8 mouse cellular contexts compared by ENCODE assay signal in the genomic region with DNA sequence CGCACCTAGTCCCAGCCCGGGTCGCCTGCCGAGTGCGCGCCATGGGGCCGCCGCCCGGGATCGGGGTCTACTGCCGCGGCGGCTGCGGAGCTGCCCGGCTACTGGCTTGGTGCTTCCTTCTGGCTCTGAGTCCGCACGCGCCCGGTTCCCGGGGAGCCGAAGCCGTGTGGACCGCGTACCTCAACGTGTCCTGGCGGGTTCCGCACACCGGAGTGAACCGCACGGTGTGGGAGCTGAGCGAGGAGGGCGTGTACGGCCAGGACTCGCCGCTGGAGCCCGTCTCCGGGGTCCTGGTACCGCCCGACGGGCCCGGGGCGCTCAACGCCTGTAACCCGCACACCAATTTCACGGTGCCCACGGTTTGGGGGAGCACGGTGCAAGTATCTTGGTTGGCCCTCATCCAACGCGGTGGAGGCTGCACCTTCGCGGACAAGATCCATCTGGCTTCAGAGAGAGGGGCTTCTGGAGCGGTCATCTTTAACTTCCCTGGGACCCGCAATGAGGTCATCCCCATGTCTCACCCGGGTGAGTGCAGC. TPM values are rescaled to one million over a fixed set of nuclear protein-coding genes. Genes with fewer than 3 reads are reported as not detected.
DNase-seq lines count a peak whose midpoint lies in the region; ATAC-seq and TF ChIP-seq lines count a peak whose summit lies in the region.

No protein-coding gene starts in this region.

- no peaks in the 10 kb centered on the region for H3K4me1 ChIP-seq in ES-E14 (ENCODE audit: control insufficient read depth in 2 of 2, insufficient read depth in 2 of 2, low read length in 2 of 2, poor library complexity in 1 of 2)
- no peaks in the 10 kb centered on the region for H3K4me1 ChIP-seq in embryonic facial prominence, embryonic 11.5 days (ENCODE audit: control insufficient read depth, insufficient read depth, low read length)
- H3K4me1 ChIP-seq in hindbrain, embryonic 13.5 days (replicated peaks), result no peaks in the 10 kb centered on the region
- no peaks in the 10 kb centered on the region for H3K4me1 ChIP-seq in lung, postnatal 0 days (ENCODE audit: insufficient read depth, low read depth, low read length)
- peaks cover 2% of the 10 kb centered on the region for H3K4me1 ChIP-seq in spleen, adult 2 months (ENCODE audit: control insufficient read depth, insufficient read depth, insufficient read length)

- TF ChIP-seq CTCF in lung, postnatal 0 days (IDR thresholded peaks at IDR 0.05), result no peak
- no peak for TF ChIP-seq CTCF in spleen, adult 2 months (IDR thresholded peaks at IDR 0.05; ENCODE audit: extremely low read depth, insufficient read depth, insufficient read length, insufficient replicate concordance)

- intact Hi-C loops in heart, postnatal 25 days (cut with DNase I), result no loop called here

- 10% methylated on average over 47 of the region's 54 CpGs for WGBS in embryonic facial prominence, embryonic 11.5 days
- 13% methylated on average over 50 of the region's 54 CpGs for WGBS in hindbrain, embryonic 13.5 days
- WGBS in lung, postnatal 0 days, result 12% methylated on average over 39 of the region's 54 CpGs
- WGBS in spleen, adult 2 months, result 39% methylated on average over 42 of the region's 54 CpGs

- peak; percentile 36 for ATAC-seq in embryonic facial prominence, embryonic 11.5 days (replicated peaks; ENCODE audit: insufficient number of reproducible peaks, low FRiP score, low TSS enrichment, low read depth)
- ATAC-seq in hindbrain, embryonic 13.5 days (ENCODE audit: low FRiP score), result peak; percentile 90
- ATAC-seq in lung, postnatal 0 days, result peak; percentile 58; the same call in 1 of the 2 replicates

- no peak overlapping the region for H3K27ac ChIP-seq in ES-E14 (ENCODE audit: insufficient read depth, low read depth, low read length, poor library complexity, severe bottlenecking)
- no peak overlapping the region for H3K27ac ChIP-seq in embryonic facial prominence, embryonic 11.5 days (replicated peaks; ENCODE audit: low read depth, low read length)
- no peak overlapping the region for H3K27ac ChIP-seq in hindbrain, embryonic 13.5 days
- H3K27ac ChIP-seq in lung, postnatal 0 days (ENCODE audit: low read length), result no peak overlapping the region
- no peak overlapping the region for H3K27ac ChIP-seq in spleen, adult 2 months (ENCODE audit: insufficient read depth, low read length)

- no peaks in the 10 kb centered on the region for H3K36me3 ChIP-seq in ES-E14 (ENCODE audit: control insufficient read depth, insufficient read depth, low read length, poor library complexity, severe bottlenecking)
- H3K36me3 ChIP-seq in embryonic facial prominence, embryonic 11.5 days (replicated peaks; ENCODE audit: control insufficient read depth, insufficient read depth, low read depth, low read length), result no peaks in the 10 kb centered on the region
- H3K36me3 ChIP-seq in hindbrain, embryonic 13.5 days, result no peaks in the 10 kb centered on the region
- H3K36me3 ChIP-seq in lung, postnatal 0 days (ENCODE audit: insufficient read depth, low read length), result no peaks in the 10 kb centered on the region
- no peaks in the 10 kb centered on the region for H3K36me3 ChIP-seq in spleen, adult 2 months (ENCODE audit: control insufficient read depth, insufficient read depth, low read length)

- peak overlapping the region; percentile 67 to 86 for H3K4me3 ChIP-seq in ES-E14 (ENCODE audit: insufficient read depth in 1 of 2, low read depth in 1 of 2, low read length in 2 of 2, poor library complexity in 1 of 2, severe bottlenecking in 1 of 2)
- H3K4me3 ChIP-seq in embryonic facial prominence, embryonic 11.5 days (ENCODE audit: low read depth, low read length), result peak overlapping the region; percentile 48
- peak overlapping the region; percentile 57 for H3K4me3 ChIP-seq in hindbrain, embryonic 13.5 days
- peak overlapping the region; percentile 46 for H3K4me3 ChIP-seq in lung, postnatal 0 days (ENCODE audit: low read depth, low read length)
- peak overlapping the region; percentile 61; the same call in 1 of the 2 replicates for H3K4me3 ChIP-seq in spleen, adult 2 months (ENCODE audit: extremely low read depth, insufficient read depth, insufficient read length)

- H3K9ac ChIP-seq in ES-E14 (ENCODE audit: insufficient read depth, low read depth, low read length, poor library complexity, severe bottlenecking), result peak overlapping the region; percentile 92
- H3K9ac ChIP-seq in embryonic facial prominence, embryonic 11.5 days (replicated peaks; ENCODE audit: low read length), result peak overlapping the region; percentile 44
- peak overlapping the region; percentile 73 for H3K9ac ChIP-seq in hindbrain, embryonic 13.5 days
- H3K9ac ChIP-seq in lung, postnatal 0 days (replicated peaks; ENCODE audit: low read depth), result no peak overlapping the region; the same call in 1 of the 2 replicates

- DNase-seq in heart, adult 8-10 months (ENCODE audit: low spot score), result peak; percentile 3
- no peak for DNase-seq in heart, postnatal 25 days (ENCODE audit: low spot score)
- no peak for DNase-seq in ES-E14 (ENCODE audit: low read depth, low spot score)
- DNase-seq in embryonic facial prominence, embryonic 11.5 days (ENCODE audit: low spot score), result peak; percentile 3
- no peak for DNase-seq in lung, postnatal 0 days (ENCODE audit: low spot score)
- DNase-seq in spleen, adult 2 months (ENCODE audit: low read depth in 1 of 2, low spot score in 2 of 2), result no peak
- DNase-seq in ovary, postnatal 10 days (ENCODE audit: low spot score), result no peak

- H3K9me3 ChIP-seq in ES-E14 (ENCODE audit: control insufficient read depth, insufficient read depth, low read depth, low read length), result no peaks in the 10 kb centered on the region
- H3K9me3 ChIP-seq in embryonic facial prominence, embryonic 11.5 days (replicated peaks; ENCODE audit: control insufficient read depth, low read length), result no peaks in the 10 kb centered on the region
- H3K9me3 ChIP-seq in hindbrain, embryonic 13.5 days, result no peaks in the 10 kb centered on the region
- H3K9me3 ChIP-seq in lung, postnatal 0 days (ENCODE audit: low read length), result no peaks in the 10 kb centered on the region

- in situ Hi-C loops in ES-E14 (cut with MboI; ENCODE audit: low sequenced_read_pairs in 2 of 2, unreplicated experiment in 2 of 2), result no loop called here

- TF ChIP-seq POLR2A in spleen, adult 2 months (IDR thresholded peaks at IDR 0.05; ENCODE audit: low read depth, low read length), result no peak

- peaks cover 15% of the 10 kb centered on the region; the same call in 1 of the 2 replicates for H3K27me3 ChIP-seq in embryonic facial prominence, embryonic 11.5 days (ENCODE audit: control insufficient read depth, insufficient read depth, low read length)
- H3K27me3 ChIP-seq in hindbrain, embryonic 13.5 days, result peaks cover 33% of the 10 kb centered on the region
- H3K27me3 ChIP-seq in lung, postnatal 0 days (replicated peaks; ENCODE audit: insufficient read depth, low read length), result no peaks in the 10 kb centered on the region
- peaks cover 5% of the 10 kb centered on the region; the same call in 1 of the 2 replicates for H3K27me3 ChIP-seq in spleen, adult 2 months (ENCODE audit: control insufficient read depth, insufficient read depth, low read length)

- peak overlapping the region; percentile 77 for H3K4me2 ChIP-seq in embryonic facial prominence, embryonic 11.5 days (ENCODE audit: low read depth, low read length)
- peak overlapping the region; percentile 63 for H3K4me2 ChIP-seq in hindbrain, embryonic 13.5 days
- peak overlapping the region; percentile 91 for H3K4me2 ChIP-seq in lung, postnatal 0 days (replicated peaks; ENCODE audit: low read depth, low read length)

- TF ChIP-seq EP300 in lung, postnatal 0 days (IDR thresholded peaks at IDR 0.05), result no peak

TF ChIP-seq in ES-E14, 5 proteins besides CTCF, POLR2A, EP300 and RAD21:
- TF ChIP-seq ZC3H11A (IDR thresholded peaks at IDR 0.05; ENCODE audit: borderline replicate concordance, low read depth, low read length) (no peak), HCFC1 (IDR thresholded peaks at IDR 0.05; ENCODE audit: borderline replicate concordance, insufficient read depth, low read length) (no peak), ZNF384 (IDR thresholded peaks at IDR 0.05; ENCODE audit: low read depth, low read length) (no peak), CHD2 (IDR thresholded peaks at IDR 0.05; ENCODE audit: low read depth, low read length) (no peak), MAFK (IDR thresholded peaks at IDR 0.05; ENCODE audit: insufficient read depth, low read depth, low read length) (no peak)
TF ChIP-seq in ES-E14: peak in this region for 0.

RNA-seq across cellular contexts. Expression of gene Rnf128, which starts 47.7 kb away (rescaled TPM):
- 10 to 100 TPM; 56.5 to 70.7 (median 64.1) TPM for total RNA-seq in heart, adult 8-10 months (2022)
- total RNA-seq in heart, postnatal 25 days (2021), result 10 to 100 TPM; 72.2 to 82.0 TPM
- total RNA-seq in ES-E14 (2012; rRNA removed), result 23.3 and 42.1 TPM in 2 replicates
- 5.6 and 6.4 TPM in 2 replicates for polyA plus RNA-seq in embryonic facial prominence, embryonic 11.5 days (2014; fragmentation: Nextera tagmentation; extraction: Ambion mirVana)
- polyA plus RNA-seq in hindbrain, embryonic 13.5 days (2015; fragmentation: Nextera tagmentation; extraction: Ambion mirVana), result 2.1 and 2.4 TPM in 2 replicates
- 4.6 and 4.9 TPM in 2 replicates for polyA plus RNA-seq in lung, postnatal 0 days (2015; fragmentation: Nextera tagmentation; extraction: Ambion mirVana)
- 0.21 and 0.25 TPM in 2 replicates for polyA plus RNA-seq in spleen, adult 2 months (2012; rRNA removed)

Comparison
In these comparisons a context has a peak if more than half of its experiments do, and no peak if none do; other contexts are left out.
1. DNase-seq: peak in heart, adult 8-10 months (single experiment) and embryonic facial prominence, embryonic 11.5 days (single experiment); none in heart, postnatal 25 days (single experiment), ES-E14 (single experiment), lung, postnatal 0 days (single experiment), spleen, adult 2 months (0 of 2) and ovary, postnatal 10 days (single experiment).
2. ATAC-seq: peak in every context shown above with its lines; median percentile 90 in hindbrain, embryonic 13.5 days; 58 in lung, postnatal 0 days; 36 in embryonic facial prominence, embryonic 11.5 days.
3. Peak in every context shown above with its lines, with median percentiles within 50 percentile points of each other: H3K4me3 ChIP-seq and H3K4me2 ChIP-seq.